Mouse (Mus musculus) CD4-positive, CD25-positive, alpha-beta regulatory T cell, adult 9 weeks (primary cell): Measurements from ENCODE around the gene Borcs6. TPM values are rescaled to one million over a fixed set of nuclear protein-coding genes. Genes with fewer than 3 reads are reported as not detected.

Source experiments
- polyA plus RNA-seq: library from polyadenylated mRNA; unstranded; fragments of 100-300 nt; shearing (Covaris generic); gene quantifications from one replicate; pipeline ENCODE4 v1.2.1, GENCODE M21; 2017

Gene Borcs6
- polyA plus RNA-seq, result 4.2 TPM

GRCm38 (mm10) chr11:69059357-69059974, at the start of gene Borcs6:
TSS of gene Borcs6 (plus strand) at chr11:69059717.

GRCm38 (mm10) chr11:69015644-69016441, 43.7 kb upstream of the Borcs6 start, which contains the start of gene Ctc1:
TSS of gene Ctc1 (plus strand) at chr11:69015911.

GRCm38 (mm10) chr11:69045531-69046394, 13.8 kb upstream of the Borcs6 start, which contains the start of gene Aurkb:
TSS of gene Aurkb (plus strand) at chr11:69045647.

GRCm38 (mm10) chr11:69070590-69071222, 11.2 kb downstream of the Borcs6 start, which contains the start of gene Tmem107:
TSS of gene Tmem107 (plus strand) at chr11:69070806.

GRCm38 (mm10) chr11:69088103-69088855, 28.8 kb downstream of the Borcs6 start, which contains the start of gene Vamp2:
TSS of gene Vamp2 (plus strand) at chr11:69088490.

GRCm38 (mm10) chr11:69094697-69095429, 35.3 kb downstream of the Borcs6 start, which contains the start of gene Per1:
TSS of gene Per1 (plus strand) at chr11:69095217.

Other genes starting within 250 kb of the Borcs6 start
- gene Ndel1, start 187.9 kb upstream of the Borcs6 start, polyA plus RNA-seq, result 71.3 TPM
- gene Rnf222, start 171.2 kb upstream of the Borcs6 start, polyA plus RNA-seq, result not detected
- gene Rpl26, start 158.1 kb upstream of the Borcs6 start, polyA plus RNA-seq, result 1,177 TPM
- not detected for gene Odf4, start 132.6 kb upstream of the Borcs6 start, polyA plus RNA-seq
- 0.19 TPM for gene Arhgef15, start 102.2 kb upstream of the Borcs6 start, polyA plus RNA-seq
- 13.3 TPM for gene Slc25a35, start 91.6 kb upstream of the Borcs6 start, polyA plus RNA-seq
- 29.9 TPM for gene Rangrf, start 84.5 kb upstream of the Borcs6 start, polyA plus RNA-seq
- 5.6 TPM for gene Pfas, start 51.3 kb upstream of the Borcs6 start, polyA plus RNA-seq
- 23.3 TPM for gene Ctc1, start 43.8 kb upstream of the Borcs6 start, polyA plus RNA-seq
- 6.8 TPM for gene Aurkb, start 14.1 kb upstream of the Borcs6 start, polyA plus RNA-seq
- 3.3 TPM for gene Tmem107, start 11.1 kb downstream of the Borcs6 start, polyA plus RNA-seq
- 36.7 TPM for gene Vamp2, start 28.8 kb downstream of the Borcs6 start, polyA plus RNA-seq
- gene Per1, start 35.5 kb downstream of the Borcs6 start, polyA plus RNA-seq, result 14.7 TPM
- gene Hes7, start 60.7 kb downstream of the Borcs6 start, polyA plus RNA-seq, result not detected
- gene 9130213A22Rik, start 62.9 kb downstream of the Borcs6 start, polyA plus RNA-seq, result not detected
- gene Aloxe3, start 66.2 kb downstream of the Borcs6 start, polyA plus RNA-seq, result 0.46 TPM
- not detected for gene Alox12b, start 97.3 kb downstream of the Borcs6 start, polyA plus RNA-seq
- gene Alox8, start 138.1 kb downstream of the Borcs6 start, polyA plus RNA-seq, result 7.9 TPM
- 0.24 TPM for gene Gucy2e, start 177.3 kb downstream of the Borcs6 start, polyA plus RNA-seq